9 mouse cellular contexts compared by ENCODE assay signal in genomic region chr3:29081517-29081916, GRCm38 (mm10). TPM values are rescaled to one million over a fixed set of nuclear protein-coding genes. Genes with fewer than 3 reads are reported as not detected.
DNase-seq lines count a peak whose midpoint lies in the region; ATAC-seq and TF ChIP-seq lines count a peak whose summit lies in the region.
"Had no signal": no experiment of that assay in that cellular context is flagged by ENCODE, and none has a peak within 500 bp of the region (broad histone marks: within the 10 kb centered on the region; RNA-seq: fewer than 3 reads in every experiment).

No protein-coding gene starts in this region.

- H3K9ac ChIP-seq in midbrain, postnatal 0 days (replicated peaks; ENCODE audit: low read length, poor library complexity, severe bottlenecking) = peak overlapping the region; percentile 50; the same call in 1 of the 2 replicates

- no peaks in the 10 kb centered on the region for H3K9me3 ChIP-seq in forebrain, embryonic 10.5 days
- H3K9me3 ChIP-seq in midbrain, postnatal 0 days (ENCODE audit: low read length) = no peaks in the 10 kb centered on the region

- WGBS in forebrain, embryonic 10.5 days = 14% methylated on average over 13 of the region's 13 CpGs
- WGBS in midbrain, postnatal 0 days = 10% methylated on average over 13 of the region's 13 CpGs

- H3K4me2 ChIP-seq in midbrain, postnatal 0 days (ENCODE audit: low read depth, low read length, poor library complexity, severe bottlenecking) = peak overlapping the region; percentile 78

- H3K27me3 ChIP-seq in forebrain, embryonic 10.5 days (ENCODE audit: poor library complexity, severe bottlenecking) = peaks cover 66% of the 10 kb centered on the region
- no peaks in the 10 kb centered on the region for H3K27me3 ChIP-seq in midbrain, postnatal 0 days (ENCODE audit: insufficient read depth, low read length)

- ATAC-seq in midbrain, postnatal 0 days (ENCODE audit: low FRiP score) = 0 out of 2 replicates have a peak, but pooled peaks have one; percentile 29

- DNase-seq in left cerebral cortex, adult 18-20 months (ENCODE audit: low spot score in 2 of 2) = peak; percentile 3 to 17
- no peak for DNase-seq in left cerebral cortex, adult 11 months (ENCODE audit: low spot score)
- DNase-seq in forebrain, embryonic 10.5 days (ENCODE audit: extremely low spot score, low spot score) = peak; percentile 29
- peak; percentile 11 to 29 for DNase-seq in layer of hippocampus, adult 8-10 months (ENCODE audit: low spot score in 2 of 2)
- DNase-seq in midbrain, postnatal 0 days (ENCODE audit: low spot score) = peak; percentile 66
- DNase-seq in adrenal gland, adult 18-20 months (ENCODE audit: low spot score in 2 of 2) = no peak
- no peak for DNase-seq in adrenal gland, adult 2 months
- no peak for DNase-seq in thymus, postnatal 0 days (ENCODE audit: low spot score)

- peak overlapping the region; percentile 69 for H3K4me3 ChIP-seq in forebrain, embryonic 10.5 days
- H3K4me3 ChIP-seq in midbrain, postnatal 0 days (ENCODE audit: low read depth, low read length) = peak overlapping the region; percentile 59

- no peak for TF ChIP-seq CTCF in midbrain, postnatal 0 days (IDR thresholded peaks at IDR 0.05)

- peaks cover 25% of the 10 kb centered on the region for H3K4me1 ChIP-seq in forebrain, embryonic 10.5 days
- 0 out of 2 replicates have a peak, but pooled peaks cover 3% of the 10 kb centered on the region for H3K4me1 ChIP-seq in midbrain, postnatal 0 days (ENCODE audit: insufficient read depth, low read length)

- H3K36me3 ChIP-seq in forebrain, embryonic 10.5 days (replicated peaks) = no peaks in the 10 kb centered on the region
- H3K36me3 ChIP-seq in midbrain, postnatal 0 days (ENCODE audit: insufficient read depth, low read length) = no peaks in the 10 kb centered on the region

- peak overlapping the region; percentile 80; the same call in 1 of the 2 replicates for H3K27ac ChIP-seq in forebrain, embryonic 10.5 days
- H3K27ac ChIP-seq in midbrain, postnatal 0 days (ENCODE audit: low read depth, low read length) = peak overlapping the region; percentile 43; the same call in 1 of the 2 replicates

RNA-seq across cellular contexts. Expression of gene Egfem1, which starts 0.3 kb away (rescaled TPM):
- 10 to 100 TPM; 15.5 to 20.3 TPM for total RNA-seq in left cerebral cortex, adult 18-20 months (2021)
- polyA plus RNA-seq in forebrain, embryonic 10.5 days (2016; fragmentation: Nextera tagmentation; extraction: Ambion mirVana) = 2.8 and 4.0 TPM in 2 replicates
- total RNA-seq in layer of hippocampus, adult 8-10 months (2022) = 10 to 100 TPM; 27.9 to 44.9 (median 36.0) TPM
- total RNA-seq in midbrain, postnatal 0 days (2014; rRNA removed) = 12.5 and 28.6 TPM in 2 replicates
- 5.2 TPM in 2 replicates for polyA plus RNA-seq in midbrain, postnatal 0 days (2015; fragmentation: Nextera tagmentation; extraction: Ambion mirVana)
- not detected for total RNA-seq in adrenal gland, adult 18-20 months (2021)
- not detected for total RNA-seq in adrenal gland, adult 2 months (2021)
- 0.18 and 0.32 TPM in 2 replicates for polyA plus RNA-seq in adrenal gland, adult 2 months (2012; rRNA removed)
- not detected in 2 replicates for polyA plus RNA-seq in thymus, postnatal 0 days (2015; fragmentation: Nextera tagmentation; extraction: Ambion mirVana)
- polyA plus RNA-seq: large intestine, adult 2 months had no signal

Comparison
In these comparisons a context has a peak if more than half of its experiments do, and no peak if none do; other contexts are left out.
1. DNase-seq: peak in left cerebral cortex, adult 18-20 months (2 of 2), forebrain, embryonic 10.5 days (single experiment), layer of hippocampus, adult 8-10 months (2 of 2) and midbrain, postnatal 0 days (single experiment); none in left cerebral cortex, adult 11 months (single experiment), adrenal gland, adult 18-20 months (0 of 2), adrenal gland, adult 2 months (single experiment) and thymus, postnatal 0 days (single experiment).
2. RNA of gene Egfem1, which starts 0.3 kb away (total RNA-seq): 27.9 to 44.9 TPM in layer of hippocampus, adult 8-10 months, 15.5 to 20.3 TPM in left cerebral cortex, adult 18-20 months and 12.5 to 28.6 TPM in midbrain, postnatal 0 days; not detected in adrenal gland, adult 18-20 months and not detected in adrenal gland, adult 2 months; every median in the first group is over 10 times any median in the second.